Mouse (Mus musculus): ENCODE results near the gene Sox6. TPM values are rescaled to one million over a fixed set of nuclear protein-coding genes. Genes with fewer than 3 reads are reported as not detected.

Gene Sox6
- total and polyA plus RNA-seq, 2 experiments from 2014 or later = 30.8 to 47.6 TPM

DNA sequence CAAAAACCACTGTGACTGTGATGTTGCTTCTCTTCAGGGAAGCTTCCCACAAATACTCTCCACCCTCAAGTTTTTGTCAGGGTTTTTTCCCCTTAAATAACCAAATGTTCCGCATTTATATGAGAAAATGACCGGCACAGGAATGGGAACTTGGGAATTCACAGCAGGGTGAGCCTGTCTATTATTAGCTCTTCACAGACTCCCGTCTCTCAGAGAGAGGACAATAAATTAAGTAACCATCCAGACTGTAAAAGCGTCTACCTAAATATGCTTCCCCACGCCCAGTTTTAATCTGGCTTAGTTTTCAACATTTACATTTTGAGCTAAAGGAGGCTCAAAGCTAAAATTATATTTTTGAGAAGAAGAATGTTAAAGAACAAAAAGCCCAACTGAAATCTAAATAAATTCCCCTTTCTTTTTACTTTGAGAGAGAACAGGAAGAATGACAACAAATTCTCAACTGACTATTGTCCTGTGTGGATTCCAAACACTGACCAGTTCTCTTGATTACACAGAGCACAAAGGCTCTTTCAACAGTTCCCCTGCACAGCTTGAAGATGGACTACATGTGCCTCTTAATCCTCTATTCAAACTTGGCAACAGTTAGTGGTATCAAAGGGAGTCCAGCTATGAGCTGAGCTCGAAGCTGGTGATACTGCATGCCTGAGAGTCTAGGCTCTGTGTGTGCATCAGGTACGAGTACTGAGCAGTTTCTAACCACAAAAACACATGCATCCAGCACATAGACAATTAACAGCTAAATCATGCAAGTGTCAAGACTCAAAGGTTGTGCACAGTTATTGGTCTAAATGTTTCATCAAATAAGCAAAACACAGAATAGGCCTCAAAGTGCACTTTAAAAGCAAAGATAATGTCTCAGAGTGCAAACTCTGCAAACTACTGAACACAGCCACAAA lies 316.7 kb downstream of the Sox6 start:
- DNase-seq (ENCODE audit: low spot score) (peak; percentile 57), ATAC-seq (ENCODE audit: low FRiP score) (no peak)
- Histone ChIP-seq H3K36me3 (ENCODE audit: insufficient read depth, low read length) (no peaks in the 10 kb centered on the region), H3K4me2 (ENCODE audit: low read depth, low read length, poor library complexity, severe bottlenecking) (no peak overlapping the region), H3K4me3 (ENCODE audit: low read depth, low read length) (no peak overlapping the region), H3K27me3 (ENCODE audit: insufficient read depth, low read length) (no peaks in the 10 kb centered on the region), H3K9me3 (ENCODE audit: low read length) (no peaks in the 10 kb centered on the region), H3K4me1 (ENCODE audit: insufficient read depth, low read length) (no peaks in the 10 kb centered on the region; the same call in 1 of the 2 replicates), H3K27ac (ENCODE audit: low read depth, low read length) (0 out of 2 replicates have a peak overlapping the region, but pooled peaks have one; percentile 12), H3K9ac (replicated peaks; ENCODE audit: low read length, poor library complexity, severe bottlenecking) (no peak overlapping the region)
- TF ChIP-seq CTCF (IDR thresholded peaks at IDR 0.05) = no peak
- WGBS = 18% methylated on average over 7 of the region's 7 CpGs

DNA sequence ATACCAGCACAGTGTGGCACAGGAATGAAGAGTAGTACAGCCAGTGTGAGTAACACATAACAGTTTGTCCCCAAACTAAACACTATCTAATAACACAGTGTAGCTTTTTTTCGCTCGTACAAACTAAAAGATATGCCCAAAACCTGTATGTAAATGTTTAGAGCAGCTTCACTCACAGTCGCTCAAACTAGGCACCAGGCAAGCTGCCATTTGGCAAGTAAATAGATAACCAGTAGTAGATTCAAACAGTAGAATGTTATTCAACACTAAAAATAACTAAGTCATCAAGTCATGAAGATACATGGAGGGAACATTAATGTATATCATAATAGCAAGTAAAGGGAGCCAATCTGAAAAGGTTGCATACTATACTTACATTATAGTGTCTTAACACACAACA lies 318.8 kb downstream of the Sox6 start:
- DNase-seq (ENCODE audit: low spot score) (no peak), ATAC-seq (ENCODE audit: low FRiP score) (no peak)
- 93% methylated on average over 3 of the region's 3 CpGs for WGBS
- Histone ChIP-seq H3K27me3 (ENCODE audit: insufficient read depth, low read length) (no peaks in the 10 kb centered on the region), H3K9ac (replicated peaks; ENCODE audit: low read length, poor library complexity, severe bottlenecking) (no peak overlapping the region), H3K4me3 (ENCODE audit: low read depth, low read length) (no peak overlapping the region), H3K9me3 (ENCODE audit: low read length) (no peaks in the 10 kb centered on the region), H3K36me3 (ENCODE audit: insufficient read depth, low read length) (no peaks in the 10 kb centered on the region), H3K4me1 (ENCODE audit: insufficient read depth, low read length) (no peaks in the 10 kb centered on the region; the same call in 1 of the 2 replicates), H3K27ac (ENCODE audit: low read depth, low read length) (no peak overlapping the region), H3K4me2 (ENCODE audit: low read depth, low read length, poor library complexity, severe bottlenecking) (no peak overlapping the region)
- TF ChIP-seq CTCF (IDR thresholded peaks at IDR 0.05) = no peak

- H3K4me2 ChIP-seq (ENCODE audit: low read depth, low read length, poor library complexity, severe bottlenecking) = no peak overlapping the region
- 41% methylated on average over 2 of the region's 2 CpGs for whole genome bisulfite sequencing
- no peak overlapping the region for H3K9ac ChIP-seq (replicated peaks; ENCODE audit: low read length, poor library complexity, severe bottlenecking)
- no peak overlapping the region for H3K27ac ChIP-seq (ENCODE audit: low read depth, low read length)
- no peaks in the 10 kb centered on the region for H3K36me3 ChIP-seq (ENCODE audit: insufficient read depth, low read length)
- no peak for ATAC-seq (ENCODE audit: low FRiP score)
- no peaks in the 10 kb centered on the region for H3K27me3 ChIP-seq (ENCODE audit: insufficient read depth, low read length)
- TF ChIP-seq CTCF (IDR thresholded peaks at IDR 0.05) = no peak
- DNase-seq (ENCODE audit: low spot score) = no peak
- H3K4me1 ChIP-seq (ENCODE audit: insufficient read depth, low read length) = 0 out of 2 replicates have a peak, but pooled peaks cover 2% of the 10 kb centered on the region
- H3K9me3 ChIP-seq (ENCODE audit: low read length) = no peaks in the 10 kb centered on the region
- H3K4me3 ChIP-seq (ENCODE audit: low read depth, low read length) = no peak overlapping the region
Measured at GRCm38 (mm10) chr7:115706141-115706540, 332.5 kb downstream of the Sox6 start.

GRCm38 (mm10) chr7:115698105-115698504 lies 340.5 kb downstream of the Sox6 start:
- Histone ChIP-seq H3K4me1 (ENCODE audit: insufficient read depth, low read length) (no peaks in the 10 kb centered on the region), H3K27ac (ENCODE audit: low read depth, low read length) (no peak overlapping the region), H3K9me3 (ENCODE audit: low read length) (no peaks in the 10 kb centered on the region), H3K9ac (replicated peaks; ENCODE audit: low read length, poor library complexity, severe bottlenecking) (no peak overlapping the region), H3K4me2 (ENCODE audit: low read depth, low read length, poor library complexity, severe bottlenecking) (no peak overlapping the region), H3K36me3 (ENCODE audit: insufficient read depth, low read length) (no peaks in the 10 kb centered on the region), H3K27me3 (ENCODE audit: insufficient read depth, low read length) (no peaks in the 10 kb centered on the region), H3K4me3 (ENCODE audit: low read depth, low read length) (no peak overlapping the region)
- DNase-seq (ENCODE audit: low spot score) (no peak), ATAC-seq (ENCODE audit: low FRiP score) (no peak)
- TF ChIP-seq CTCF (IDR thresholded peaks at IDR 0.05) = peak; percentile 45; the same call in 1 of the 2 replicates
- WGBS = 89% methylated on average over 1 of the region's 1 CpGs

DNA sequence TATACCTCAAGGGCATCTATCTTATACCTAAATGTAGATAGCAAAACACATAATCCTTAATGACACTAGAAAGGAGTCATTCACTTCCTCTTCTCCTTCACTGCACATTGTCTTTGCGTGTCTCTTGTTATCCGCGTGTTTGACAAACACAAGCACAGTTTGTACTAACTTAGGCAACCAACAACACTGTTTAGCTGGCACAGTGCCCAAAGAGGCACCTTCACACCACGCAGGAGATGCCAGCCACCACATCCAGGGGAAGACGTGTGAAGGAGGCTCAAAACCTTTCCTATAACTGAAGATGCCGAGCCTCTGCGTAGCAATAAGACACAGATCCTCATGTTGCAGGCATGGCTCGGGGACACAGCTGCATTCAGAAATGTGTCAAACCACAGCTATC lies 345.4 kb downstream of the Sox6 start:
- Histone ChIP-seq H3K9me3 (ENCODE audit: low read length) (no peaks in the 10 kb centered on the region), H3K4me2 (ENCODE audit: low read depth, low read length, poor library complexity, severe bottlenecking) (no peak overlapping the region), H3K36me3 (ENCODE audit: insufficient read depth, low read length) (no peaks in the 10 kb centered on the region), H3K4me1 (ENCODE audit: insufficient read depth, low read length) (no peaks in the 10 kb centered on the region), H3K27me3 (ENCODE audit: insufficient read depth, low read length) (no peaks in the 10 kb centered on the region), H3K4me3 (ENCODE audit: low read depth, low read length) (no peak overlapping the region), H3K9ac (replicated peaks; ENCODE audit: low read length, poor library complexity, severe bottlenecking) (no peak overlapping the region), H3K27ac (ENCODE audit: low read depth, low read length) (no peak overlapping the region)
- DNase-seq (ENCODE audit: low spot score) = no peak
- TF ChIP-seq CTCF (IDR thresholded peaks at IDR 0.05) = no peak
- WGBS = 78% methylated on average over 8 of the region's 8 CpGs
- no peak for ATAC-seq (ENCODE audit: low FRiP score)

- WGBS = 52% methylated on average over 4 of the region's 4 CpGs
Measured at GRCm38 (mm10) chr7:115691091-115691490, 347.5 kb downstream of the Sox6 start.

More at GRCm38 (mm10) chr7:115691091-115691490, 347.5 kb downstream of the Sox6 start:
- Histone ChIP-seq H3K4me1 (ENCODE audit: insufficient read depth, low read length) (no peaks in the 10 kb centered on the region), H3K36me3 (ENCODE audit: insufficient read depth, low read length) (no peaks in the 10 kb centered on the region), H3K27me3 (ENCODE audit: insufficient read depth, low read length) (no peaks in the 10 kb centered on the region), H3K9me3 (ENCODE audit: low read length) (no peaks in the 10 kb centered on the region), H3K4me2 (ENCODE audit: low read depth, low read length, poor library complexity, severe bottlenecking) (no peak overlapping the region), H3K9ac (replicated peaks; ENCODE audit: low read length, poor library complexity, severe bottlenecking) (no peak overlapping the region), H3K4me3 (ENCODE audit: low read depth, low read length) (no peak overlapping the region), H3K27ac (ENCODE audit: low read depth, low read length) (no peak overlapping the region)
- DNase-seq (ENCODE audit: low spot score) = no peak
- TF ChIP-seq CTCF (IDR thresholded peaks at IDR 0.05) = no peak
- no peak for ATAC-seq (ENCODE audit: low FRiP score)
